Mouse (Mus musculus) adrenal gland, postnatal 36 days (tissue): ENCODE results near the gene Mmgt1. TPM values are rescaled to one million over a fixed set of nuclear protein-coding genes. Genes with fewer than 3 reads are reported as not detected.

Source experiments
- DNase-seq, 2 experiments: peaks; one replicate each; pipeline ENCODE4 v3.0.0; 2021; ENCODE audit warnings: mixed read lengths in 1 of 2
- long read RNA-seq, 2 experiments: library from polyadenylated mRNA; stranded (forward); transcript quantifications; one replicate each; pipeline ENCODE4 v2.0.0; 2021; ENCODE audit warnings: borderline sequencing depth in 2 of 2
- microRNA-seq: library from miRNA; unstranded; fragments of <30 nt; microRNA quantifications from one replicate; pipeline ENCODE4 v1.2.0, GENCODE M21; 2021
- total RNA-seq, 2 experiments: library from RNA; stranded (reverse); gene quantifications; 2 replicates each; pipeline ENCODE4 v1.2.3; 2021

The Mmgt1 gene
- total RNA-seq = 10 to 100 TPM; 30.3 to 32.1 TPM
- long read RNA-seq, experiment 1, partial matches to known transcripts = 0 of 3 reads
- long read RNA-seq, experiment 1, other reads (novel, unspliced or antisense) = 3 of 3 reads
- long read RNA-seq, experiment 2, partial matches to known transcripts = 0 of 1 reads
- long read RNA-seq, experiment 2, other reads (novel, unspliced or antisense) = 1 of 1 reads

- peak; percentile 93 for DNase-seq
These were observed at the start of gene Mmgt1 for GRCm38 (mm10) chrX:56597887-56598640. Mmgt1 (minus strand) TSS chrX:56598069.

DNA sequence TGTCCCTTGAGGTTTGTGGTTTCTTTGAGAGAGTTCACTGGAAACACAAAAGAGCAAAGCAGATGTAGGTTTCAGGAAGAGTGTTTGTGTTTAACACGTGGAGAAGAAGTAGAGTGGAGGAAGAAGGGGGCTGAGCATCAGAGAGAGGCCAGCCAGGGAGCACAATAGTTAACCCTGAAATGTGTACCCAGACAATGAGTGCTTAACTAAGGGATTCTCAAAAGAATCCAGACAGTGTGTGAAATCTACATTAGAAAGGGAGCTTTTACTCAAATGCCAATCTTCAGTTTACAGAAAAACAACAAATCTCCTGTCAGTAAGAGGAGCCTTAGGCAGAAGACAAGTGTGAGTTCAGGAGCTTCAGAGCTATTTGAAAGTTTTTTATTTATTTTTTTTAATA, 42.2 kb upstream of the Mmgt1 start:
- no peak for DNase-seq

GRCm38 (mm10) chrX:56636185-56636584, 38.3 kb upstream of the Mmgt1 start:
- no peak for DNase-seq

GRCm38 (mm10) chrX:56615236-56615635, 17.4 kb upstream of the Mmgt1 start:
- no peak for DNase-seq

- no peak for DNase-seq
These were observed 12.4 kb upstream of the Mmgt1 start for GRCm38 (mm10) chrX:56610318-56610694.

- DNase-seq = peak; percentile 83 to 89
These were observed 11.9 kb upstream of the Mmgt1 start, which contains the start of gene Slc9a6 for GRCm38 (mm10) chrX:56609623-56610317. Slc9a6 (plus strand) TSS chrX:56609757.

- DNase-seq = no peak
These were observed 11.4 kb upstream of the Mmgt1 start for GRCm38 (mm10) chrX:56609285-56609622.

DNA sequence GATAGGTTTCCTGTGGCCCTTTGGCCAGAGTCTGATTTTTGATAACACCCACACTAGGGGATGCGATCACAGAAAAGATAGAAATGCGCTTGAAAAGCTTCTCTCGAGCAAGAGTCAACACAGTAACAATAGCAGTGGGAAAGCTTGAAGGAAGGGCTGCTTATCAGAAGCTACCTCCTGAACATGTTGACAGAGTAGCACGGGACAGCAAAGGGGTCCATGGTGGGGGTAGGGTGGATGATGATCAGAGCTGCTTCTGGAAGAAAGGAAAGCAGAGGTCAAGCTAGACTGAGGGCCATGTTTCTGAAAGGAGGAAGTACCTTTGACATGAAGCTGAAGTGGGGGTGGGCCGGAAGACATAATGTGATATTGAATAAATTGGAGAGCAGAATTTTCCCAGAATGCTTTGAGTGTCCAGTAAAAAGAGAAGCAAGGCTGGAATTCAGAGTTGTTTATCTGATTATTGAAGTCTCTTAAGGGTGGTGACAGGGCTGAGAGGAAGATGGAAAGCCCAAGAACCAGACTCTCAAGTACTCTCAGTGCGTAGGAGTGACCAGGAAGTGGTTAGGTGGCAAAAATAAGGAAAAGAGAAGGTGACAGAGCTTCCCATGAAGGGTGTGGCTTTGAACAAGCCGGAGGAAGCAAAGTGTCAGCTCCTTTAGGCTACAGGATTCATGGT, 9.3 kb upstream of the Mmgt1 start:
- no peak for DNase-seq

GRCm38 (mm10) chrX:56606536-56606935, 8.7 kb upstream of the Mmgt1 start:
- DNase-seq = no peak

GRCm38 (mm10) chrX:56597219-56597886, 516 bp downstream of the Mmgt1 start:
- DNase-seq = peak; percentile 16 to 33

DNA sequence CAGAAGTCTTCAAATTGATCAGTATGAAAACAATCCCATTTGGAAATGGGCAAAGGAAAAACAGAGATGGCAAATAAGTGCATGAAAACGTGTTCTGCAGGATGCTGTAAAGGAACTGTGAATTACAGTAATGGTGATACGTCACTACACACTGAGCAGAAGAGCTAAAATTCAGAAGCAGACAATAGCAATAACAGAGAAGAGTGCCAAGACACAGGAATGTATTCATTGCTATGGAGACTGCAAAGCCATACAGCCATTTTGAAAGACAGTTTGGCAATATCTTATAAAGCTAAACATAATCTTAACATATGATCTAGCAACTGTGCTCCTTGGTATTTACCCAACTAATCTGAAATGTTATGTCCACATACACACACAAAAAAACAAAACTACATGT, 19.7 kb downstream of the Mmgt1 start:
- DNase-seq = no peak

- DNase-seq = peak; percentile 11 to 27
These were observed 25.4 kb downstream of the Mmgt1 start for GRCm38 (mm10) chrX:56572465-56572864.

DNA sequence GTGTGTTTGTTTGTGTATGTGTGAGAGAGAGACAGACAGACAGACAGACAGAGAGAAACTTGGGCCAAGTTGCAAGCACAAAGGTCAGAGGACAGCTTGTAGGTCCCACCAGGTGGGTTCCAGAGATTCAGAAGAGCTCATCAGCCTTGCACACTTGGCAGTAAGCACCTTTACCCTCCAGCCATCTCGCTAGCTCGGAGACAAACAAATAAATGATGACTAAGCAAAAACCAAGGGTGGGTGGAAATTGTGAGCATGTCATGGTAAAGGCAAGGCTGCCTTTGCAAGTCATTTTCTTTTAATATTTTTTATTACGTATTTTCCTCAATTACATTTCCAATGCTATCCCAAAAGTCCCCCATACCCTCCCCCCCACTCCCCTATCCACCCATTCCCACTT, 44.3 kb downstream of the Mmgt1 start:
- no peak for DNase-seq

GRCm38 (mm10) chrX:56549506-56549905, 48.4 kb downstream of the Mmgt1 start, which contains the start of gene Gm648:
Gm648 (minus strand) TSS chrX:56549606.
- DNase-seq = no peak

DNA sequence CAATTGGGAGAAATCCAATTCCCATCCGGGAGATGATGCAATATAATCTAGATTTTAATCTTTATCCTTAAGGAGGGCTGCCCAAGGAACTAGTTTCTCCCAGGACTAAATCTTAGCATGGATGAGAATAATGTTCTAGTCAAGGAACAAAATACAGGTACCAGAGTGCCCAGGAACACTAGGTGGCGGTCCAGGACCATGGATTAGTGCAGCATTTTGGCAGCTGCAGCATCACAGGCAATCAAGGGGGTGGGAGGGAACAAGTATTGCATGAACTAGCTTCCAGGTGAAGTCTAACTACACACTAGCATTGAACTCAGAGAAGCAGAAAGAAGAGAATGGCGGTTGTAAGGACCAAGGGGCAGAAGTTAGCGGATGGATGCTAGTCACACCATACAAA, 60.7 kb downstream of the Mmgt1 start:
- no peak for DNase-seq

Small RNA genes lying within 50 kb of the gene (microRNA-seq; reads per million reads assigned to microRNA genes)
- gene Mir5116 = 1.7 reads per million

Other genes starting within 250 kb of the Mmgt1 start
- under 1 TPM; 0.40 to 0.83 TPM for gene Smim10l2a, start 223.5 kb downstream of the Mmgt1 start, total RNA-seq
- gene Gm2174, start 150.1 kb downstream of the Mmgt1 start, total RNA-seq = not detected
- gene Ints6l, start 143.2 kb downstream of the Mmgt1 start, total RNA-seq = 10 to 100 TPM; 22.9 to 25.5 TPM
- gene Gm10477, start 73.3 kb downstream of the Mmgt1 start, total RNA-seq = not detected
- gene Gm648, start 48.5 kb downstream of the Mmgt1 start, total RNA-seq = not detected
- 10 to 100 TPM; 32.4 to 34.6 TPM for gene Slc9a6, start 11.7 kb upstream of the Mmgt1 start, total RNA-seq
- 10 to 100 TPM; 37.4 to 73.8 TPM for gene Fhl1, start 133.7 kb upstream of the Mmgt1 start, total RNA-seq
- 1 to 10 TPM; 1.4 to 2.6 TPM for gene Map7d3, start 224.3 kb upstream of the Mmgt1 start, total RNA-seq